In genomic region chr4:128451383-128451794, GRCm38 (mm10) we compare ENCODE assay signal across 11 mouse cellular contexts.
DNase-seq lines count a peak whose midpoint lies in the region; ATAC-seq lines count a peak whose summit lies in the region.
"Had no signal": no experiment of that assay in that cellular context is flagged by ENCODE, and none has a peak within 500 bp of the region (broad histone marks: within the 10 kb centered on the region; RNA-seq: fewer than 3 reads in every experiment).

No protein-coding gene starts in this region.

- H3K27me3 ChIP-seq in kidney, embryonic 15.5 days: no peaks in the 10 kb centered on the region
- no peaks in the 10 kb centered on the region for H3K27me3 ChIP-seq in forebrain, embryonic 15.5 days
- no peaks in the 10 kb centered on the region for H3K27me3 ChIP-seq in hindbrain, embryonic 15.5 days
- H3K27me3 ChIP-seq in neural tube, embryonic 14.5 days (ENCODE audit: control insufficient read depth, insufficient read depth, low read length): no peaks in the 10 kb centered on the region
- H3K27me3 ChIP-seq: liver, embryonic 15.5 days; stomach, embryonic 15.5 days had no signal

- 73% methylated on average over 3 of the region's 3 CpGs for WGBS in kidney, embryonic 15.5 days
- 57% methylated on average over 3 of the region's 3 CpGs for WGBS in forebrain, embryonic 15.5 days
- 43% methylated on average over 3 of the region's 3 CpGs for WGBS in hindbrain, embryonic 15.5 days
- WGBS in neural tube, embryonic 14.5 days: 28% methylated on average over 3 of the region's 3 CpGs

- H3K4me3 ChIP-seq in kidney, embryonic 15.5 days (replicated peaks): no peak overlapping the region
- H3K4me3 ChIP-seq in forebrain, embryonic 15.5 days: no peak overlapping the region
- H3K4me3 ChIP-seq in hindbrain, embryonic 15.5 days: no peak overlapping the region
- no peak overlapping the region for H3K4me3 ChIP-seq in neural tube, embryonic 14.5 days (ENCODE audit: low read depth, low read length)
- H3K4me3 ChIP-seq: embryonic facial prominence, embryonic 10.5 days; liver, embryonic 15.5 days; stomach, embryonic 15.5 days had no signal

- H3K27ac ChIP-seq in kidney, embryonic 15.5 days: no peak overlapping the region
- peak overlapping the region; percentile 79 for H3K27ac ChIP-seq in forebrain, embryonic 15.5 days (replicated peaks)
- peak overlapping the region; percentile 75 for H3K27ac ChIP-seq in hindbrain, embryonic 15.5 days (replicated peaks)
- peak overlapping the region; percentile 76 for H3K27ac ChIP-seq in neural tube, embryonic 14.5 days (ENCODE audit: low read depth, low read length)
- H3K27ac ChIP-seq: embryonic facial prominence, embryonic 10.5 days; liver, embryonic 15.5 days; stomach, embryonic 15.5 days had no signal

- H3K9ac ChIP-seq in kidney, embryonic 15.5 days: no peak overlapping the region
- no peak overlapping the region for H3K9ac ChIP-seq in forebrain, embryonic 15.5 days (replicated peaks)
- H3K9ac ChIP-seq in hindbrain, embryonic 15.5 days: no peak overlapping the region
- H3K9ac ChIP-seq in neural tube, embryonic 14.5 days (replicated peaks; ENCODE audit: low read depth, low read length): no peak overlapping the region
- H3K9ac ChIP-seq: liver, embryonic 15.5 days; stomach, embryonic 15.5 days had no signal

- H3K36me3 ChIP-seq in kidney, embryonic 15.5 days: no peaks in the 10 kb centered on the region
- H3K36me3 ChIP-seq in forebrain, embryonic 15.5 days: no peaks in the 10 kb centered on the region
- H3K36me3 ChIP-seq in hindbrain, embryonic 15.5 days: no peaks in the 10 kb centered on the region
- H3K36me3 ChIP-seq in neural tube, embryonic 14.5 days (ENCODE audit: control insufficient read depth, insufficient read depth, low read length): peaks cover 3% of the 10 kb centered on the region; the same call in 1 of the 2 replicates
- H3K36me3 ChIP-seq: embryonic facial prominence, embryonic 10.5 days; liver, embryonic 15.5 days; stomach, embryonic 15.5 days had no signal

- no peak for DNase-seq in kidney, adult 8-10 months
- no peak for DNase-seq in MN1 (ENCODE audit: low spot score)
- DNase-seq in right cerebral cortex, postnatal 25 days: no peak
- DNase-seq: kidney, postnatal 36 days had no signal

- H3K4me2 ChIP-seq in kidney, embryonic 15.5 days: no peak overlapping the region
- no peak overlapping the region for H3K4me2 ChIP-seq in forebrain, embryonic 15.5 days (replicated peaks)
- H3K4me2 ChIP-seq in hindbrain, embryonic 15.5 days: no peak overlapping the region
- no peak overlapping the region for H3K4me2 ChIP-seq in neural tube, embryonic 14.5 days (ENCODE audit: low read depth, low read length)
- H3K4me2 ChIP-seq: liver, embryonic 15.5 days; stomach, embryonic 15.5 days had no signal

- H3K9me3 ChIP-seq in kidney, embryonic 15.5 days (replicated peaks): no peaks in the 10 kb centered on the region
- no peaks in the 10 kb centered on the region for H3K9me3 ChIP-seq in forebrain, embryonic 15.5 days
- no peaks in the 10 kb centered on the region for H3K9me3 ChIP-seq in hindbrain, embryonic 15.5 days
- H3K9me3 ChIP-seq in neural tube, embryonic 14.5 days (ENCODE audit: control insufficient read depth, low read length): no peaks in the 10 kb centered on the region
- H3K9me3 ChIP-seq: embryonic facial prominence, embryonic 10.5 days; liver, embryonic 15.5 days; stomach, embryonic 15.5 days had no signal

- H3K4me1 ChIP-seq in kidney, embryonic 15.5 days: no peaks in the 10 kb centered on the region
- H3K4me1 ChIP-seq in forebrain, embryonic 15.5 days: peaks cover 20% of the 10 kb centered on the region
- peaks cover 19% of the 10 kb centered on the region for H3K4me1 ChIP-seq in hindbrain, embryonic 15.5 days (replicated peaks)
- peaks cover 11% of the 10 kb centered on the region for H3K4me1 ChIP-seq in neural tube, embryonic 14.5 days (ENCODE audit: control insufficient read depth, insufficient read depth, low read length)
- H3K4me1 ChIP-seq: liver, embryonic 15.5 days had no signal

- 0 out of 2 replicates have a peak, but pooled peaks have one; percentile 4 for ATAC-seq in kidney, embryonic 15.5 days (replicated peaks; ENCODE audit: low FRiP score)
- ATAC-seq in forebrain, embryonic 15.5 days (replicated peaks): peak; percentile 69
- peak; percentile 23; the same call in 1 of the 2 replicates for ATAC-seq in hindbrain, embryonic 15.5 days (ENCODE audit: low FRiP score, low read depth)
- ATAC-seq in neural tube, embryonic 14.5 days (ENCODE audit: low read depth): peak; percentile 39

Comparison
In these comparisons a context has a peak if more than half of its experiments do, and no peak if none do; other contexts are left out.
1. ATAC-seq: peak in every context shown above with its lines; median percentile 69 in forebrain, embryonic 15.5 days; 39 in neural tube, embryonic 14.5 days; 23 in hindbrain, embryonic 15.5 days; 4 in kidney, embryonic 15.5 days.